Mouse (Mus musculus): ENCODE results near the gene Fbln2. TPM values are rescaled to one million over a fixed set of nuclear protein-coding genes. Genes with fewer than 3 reads are reported as not detected.

The Fbln2 gene
- polyA plus RNA-seq, 1 experiment from 2014 or later, result 8.5 TPM

GRCm38 (mm10) chr6:91302337-91302736 lies 90.1 kb downstream of the Fbln2 start:
- Histone ChIP-seq H3K9ac (no peak overlapping the region), H3K4me1 (peaks cover 49% of the 10 kb centered on the region), H3K27me3 (no peaks in the 10 kb centered on the region), H3K27ac (peak overlapping the region; percentile 99), H3K36me3 (ENCODE audit: poor library complexity, severe bottlenecking) (no peaks in the 10 kb centered on the region), H3K4me2 (peak overlapping the region; percentile 30; the same call in 1 of the 2 replicates), H3K9me3 (replicated peaks) (no peaks in the 10 kb centered on the region), H3K4me3 (no peak overlapping the region)
- WGBS, result 48% methylated on average over 3 of the region's 3 CpGs
- ATAC-seq, result peak; percentile 50

GRCm38 (mm10) chr6:91304172-91304571 lies 91.9 kb downstream of the Fbln2 start:
- no peak overlapping the region for H3K27ac ChIP-seq
- no peak overlapping the region for H3K9ac ChIP-seq
- ATAC-seq, result no peak
- no peaks in the 10 kb centered on the region for H3K27me3 ChIP-seq
- H3K4me1 ChIP-seq, result peaks cover 56% of the 10 kb centered on the region
- H3K4me2 ChIP-seq, result no peak overlapping the region
- 87% methylated on average over 4 of the region's 4 CpGs for WGBS
- H3K9me3 ChIP-seq (replicated peaks), result no peaks in the 10 kb centered on the region
- no peaks in the 10 kb centered on the region for H3K36me3 ChIP-seq (ENCODE audit: poor library complexity, severe bottlenecking)
- no peak overlapping the region for H3K4me3 ChIP-seq

GRCm38 (mm10) chr6:91307972-91308371 lies 95.7 kb downstream of the Fbln2 start:
- Histone ChIP-seq H3K4me2 (no peak overlapping the region), H3K36me3 (ENCODE audit: poor library complexity, severe bottlenecking) (no peaks in the 10 kb centered on the region), H3K4me1 (peaks cover 18% of the 10 kb centered on the region), H3K4me3 (no peak overlapping the region), H3K27ac (peak overlapping the region; percentile 86), H3K9ac (no peak overlapping the region), H3K9me3 (replicated peaks) (no peaks in the 10 kb centered on the region), H3K27me3 (no peaks in the 10 kb centered on the region)
- ATAC-seq, result peak; percentile 85
- 25% methylated on average over 1 of the region's 1 CpGs for WGBS

- no peak overlapping the region for H3K9ac ChIP-seq
- peaks cover 6% of the 10 kb centered on the region for H3K9me3 ChIP-seq (replicated peaks)
- ATAC-seq, result no peak
- H3K36me3 ChIP-seq (ENCODE audit: poor library complexity, severe bottlenecking), result no peaks in the 10 kb centered on the region
- no peak overlapping the region for H3K27ac ChIP-seq
- 85% methylated on average over 5 of the region's 5 CpGs for WGBS
- H3K4me2 ChIP-seq, result no peak overlapping the region
- no peaks in the 10 kb centered on the region for H3K27me3 ChIP-seq
- peaks cover 16% of the 10 kb centered on the region for H3K4me1 ChIP-seq
- no peak overlapping the region for H3K4me3 ChIP-seq
Measured at GRCm38 (mm10) chr6:91311204-91311603, 98.9 kb downstream of the Fbln2 start.

GRCm38 (mm10) chr6:91312491-91312890 lies 100.2 kb downstream of the Fbln2 start:
- Histone ChIP-seq H3K4me2 (no peak overlapping the region), H3K36me3 (ENCODE audit: poor library complexity, severe bottlenecking) (no peaks in the 10 kb centered on the region), H3K4me1 (peaks cover 12% of the 10 kb centered on the region), H3K9me3 (replicated peaks) (peaks cover 9% of the 10 kb centered on the region), H3K27me3 (no peaks in the 10 kb centered on the region), H3K4me3 (no peak overlapping the region), H3K27ac (no peak overlapping the region), H3K9ac (no peak overlapping the region)
- 71% methylated on average over 9 of the region's 9 CpGs for WGBS
- ATAC-seq, result no peak

Other genes starting within 250 kb of the Fbln2 start
- 10.0 and 12.4 TPM in 2 replicates for gene Iqsec1, start 223.8 kb upstream of the Fbln2 start, polyA plus RNA-seq (2015; fragmentation: Nextera tagmentation; extraction: Ambion mirVana)
- 17.1 and 23.7 TPM in 2 replicates for gene Nup210, start 95.6 kb upstream of the Fbln2 start, polyA plus RNA-seq (2015; fragmentation: Nextera tagmentation; extraction: Ambion mirVana)
- gene Hdac11, start 55.8 kb upstream of the Fbln2 start, polyA plus RNA-seq (2015; fragmentation: Nextera tagmentation; extraction: Ambion mirVana), result 15.3 and 21.0 TPM in 2 replicates
- gene Wnt7a, start 198.9 kb downstream of the Fbln2 start, polyA plus RNA-seq (2015; fragmentation: Nextera tagmentation; extraction: Ambion mirVana), result 21.9 and 22.8 TPM in 2 replicates